Mouse (Mus musculus): ENCODE measurements around the gene Dtx4.

- no peak for TF ChIP-seq CTCF (IDR thresholded peaks at IDR 0.05; ENCODE audit: low read depth)
- TF ChIP-seq EP300 (IDR thresholded peaks at IDR 0.05; ENCODE audit: low read depth) = no peak
Measured at GRCm38 (mm10) chr19:12418312-12418711, 82.9 kb downstream of the Dtx4 start.
